Mouse (Mus musculus) thymus, adult 2 months (tissue): Measurements from ENCODE around the gene Calhm6.

ENCODE experiments used
- CTCF ChIP-seq: fragments of 200-500 bp; IDR thresholded peaks from 2 replicates; pipeline ENCODE4 v1.5.1; 2012; ENCODE audit warnings: mild to moderate bottlenecking, control low read depth, low read length, moderate library complexity, borderline replicate concordance; ENCODE audit not compliant: control insufficient read depth, poor library complexity, insufficient read depth; ENCODE audit errors: extremely low read depth
- POLR2A ChIP-seq: fragments of 200-500 bp; IDR thresholded peaks from 2 replicates; pipeline ENCODE4 v1.6.1; 2012; ENCODE audit warnings: mild to moderate bottlenecking, low read length, control low read depth, moderate library complexity; ENCODE audit not compliant: control insufficient read depth, poor library complexity, insufficient read depth; ENCODE audit errors: extremely low read depth

- TF ChIP-seq CTCF (no peak), POLR2A (no peak)
These were observed 31.3 kb downstream of the Calhm6 start, which contains the start of gene Calhm5 for GRCm38 (mm10) chr10:34096418-34096883.
